In genomic region chr15:12578276-12578675, GRCm38 (mm10) we compare ENCODE assay signal across 9 mouse cellular contexts.
DNase-seq lines count a peak whose midpoint lies in the region; ATAC-seq lines count a peak whose summit lies in the region.
"Had no signal": no experiment of that assay in that cellular context is flagged by ENCODE, and none has a peak within 500 bp of the region (broad histone marks: within the 10 kb centered on the region; RNA-seq: fewer than 3 reads in every experiment).

No protein-coding gene starts in this region.

- H3K4me3 ChIP-seq in heart, embryonic 15.5 days = no peak overlapping the region
- H3K4me3 ChIP-seq in midbrain, embryonic 12.5 days = no peak overlapping the region
- H3K4me3 ChIP-seq: limb, embryonic 13.5 days had no signal

- no peak for DNase-seq in heart, adult 11 months
- DNase-seq in R1 (ENCODE audit: low read depth, low spot score) = peak; percentile 84
- peak; percentile 55 to 84 for DNase-seq in layer of hippocampus, postnatal 25 days (ENCODE audit: extremely low spot score in 1 of 2, low spot score in 1 of 2)
- DNase-seq in telencephalon, adult 2 months (ENCODE audit: low read depth, low spot score) = peak; percentile 36

- H3K27ac ChIP-seq in heart, embryonic 15.5 days = no peak overlapping the region
- H3K27ac ChIP-seq in midbrain, embryonic 12.5 days (replicated peaks) = no peak overlapping the region
- H3K27ac ChIP-seq: limb, embryonic 13.5 days had no signal

- 0 out of 2 replicates have a peak, but pooled peaks have one; percentile 24 for ATAC-seq in heart, embryonic 15.5 days (replicated peaks; ENCODE audit: insufficient number of reproducible peaks, insufficient read depth, low FRiP score, low read depth)
- ATAC-seq in common myeloid progenitor, adult 5-6 weeks (replicated peaks; ENCODE audit: low read depth, poor library complexity, severe bottlenecking) = 0 out of 2 replicates have a peak, but pooled peaks have one; percentile 39
- ATAC-seq in granulocyte monocyte progenitor cell, adult 5-6 weeks (replicated peaks; ENCODE audit: poor library complexity, severe bottlenecking) = peak; percentile 56
- peak; percentile 42 for ATAC-seq in midbrain, embryonic 12.5 days (ENCODE audit: low FRiP score, low read depth)

- no peaks in the 10 kb centered on the region for H3K27me3 ChIP-seq in heart, embryonic 15.5 days
- no peaks in the 10 kb centered on the region for H3K27me3 ChIP-seq in midbrain, embryonic 12.5 days
- H3K27me3 ChIP-seq: limb, embryonic 13.5 days had no signal

- 47% methylated on average over 5 of the region's 5 CpGs for WGBS in heart, embryonic 15.5 days
- 44% methylated on average over 5 of the region's 5 CpGs for WGBS in midbrain, embryonic 12.5 days

- peaks cover 3% of the 10 kb centered on the region for H3K4me1 ChIP-seq in heart, embryonic 15.5 days (replicated peaks)
- 0 out of 2 replicates have a peak, but pooled peaks cover 5% of the 10 kb centered on the region for H3K4me1 ChIP-seq in midbrain, embryonic 12.5 days

- H3K9ac ChIP-seq in heart, embryonic 15.5 days = no peak overlapping the region
- H3K9ac ChIP-seq in midbrain, embryonic 12.5 days (replicated peaks) = no peak overlapping the region
- H3K9ac ChIP-seq: limb, embryonic 13.5 days had no signal

- H3K4me2 ChIP-seq in heart, embryonic 15.5 days = no peak overlapping the region
- H3K4me2 ChIP-seq in midbrain, embryonic 12.5 days (replicated peaks) = no peak overlapping the region
- H3K4me2 ChIP-seq: limb, embryonic 13.5 days had no signal

- H3K36me3 ChIP-seq in heart, embryonic 15.5 days = no peaks in the 10 kb centered on the region
- H3K36me3 ChIP-seq in midbrain, embryonic 12.5 days = no peaks in the 10 kb centered on the region
- H3K36me3 ChIP-seq: limb, embryonic 13.5 days had no signal

- no peaks in the 10 kb centered on the region for H3K9me3 ChIP-seq in heart, embryonic 15.5 days (replicated peaks)
- H3K9me3 ChIP-seq in midbrain, embryonic 12.5 days = no peaks in the 10 kb centered on the region
- H3K9me3 ChIP-seq: limb, embryonic 13.5 days had no signal
